Mouse (Mus musculus) olfactory bulb, adult 2 months (tissue): ENCODE data around the gene Hs6st1.

ENCODE experiments used
- CTCF ChIP-seq: fragments of 200-500 bp; IDR thresholded peaks from 2 replicates; pipeline ENCODE4 v1.5.1; 2012; ENCODE audit warnings: low read depth, mild to moderate bottlenecking, low read length, moderate library complexity; ENCODE audit not compliant: insufficient read depth
- POLR2A ChIP-seq: fragments of 200-500 bp; IDR thresholded peaks from 2 replicates; pipeline ENCODE4 v1.6.1; 2012; ENCODE audit warnings: mild to moderate bottlenecking, low read depth, low read length, moderate library complexity; ENCODE audit not compliant: insufficient read depth

- TF ChIP-seq CTCF (no peak), POLR2A (no peak)
These were observed 10.1 kb downstream of the Hs6st1 start for GRCm38 (mm10) chr1:36078250-36078649.
